Mouse (Mus musculus): ENCODE measurements at regions not wholly inside any gene's neighbourhood (a gene's known extent, or its start where the extent isn't known, plus 50 kb on each side); places are given as distances from the start of the nearest gene placed in this dataset.

DNA sequence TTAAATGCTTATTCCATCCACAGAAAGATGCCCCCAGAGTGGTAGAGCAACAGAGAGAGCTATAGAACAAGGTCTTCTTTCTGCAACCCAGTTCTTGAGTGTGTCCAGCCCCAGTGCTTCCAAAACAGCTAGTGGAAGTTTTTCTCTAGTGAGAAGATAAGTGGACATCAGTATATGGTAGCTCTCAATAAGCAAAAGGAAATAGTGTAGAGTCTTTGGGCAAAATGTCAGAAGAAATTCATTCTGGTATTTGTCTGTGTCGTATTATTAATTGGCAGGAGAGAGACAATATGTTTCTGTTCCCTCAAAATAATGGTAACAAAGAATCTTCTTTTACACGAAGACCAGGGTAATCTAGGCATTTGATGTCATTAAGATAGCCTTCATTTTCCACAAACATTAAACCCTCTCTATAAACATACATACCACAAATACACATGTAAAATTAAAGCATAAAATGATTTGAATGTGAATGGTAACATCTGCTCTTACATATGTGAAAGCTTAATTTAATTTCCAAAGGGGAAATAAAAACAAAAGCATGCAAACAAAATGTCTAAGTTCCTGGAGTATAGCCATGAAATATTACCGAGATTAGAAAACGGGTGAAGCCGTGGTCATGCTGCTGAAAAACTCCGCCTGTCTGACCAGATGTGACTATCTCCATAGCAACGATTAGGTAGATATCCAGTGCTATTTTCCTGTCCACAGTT, 342.1 kb upstream of the Thbs1 start:
- no peaks in the 10 kb centered on the region for H3K36me3 ChIP-seq (replicated peaks)
- H3K4me3 ChIP-seq (ENCODE audit: low read depth, low read length): no peak overlapping the region
- H3K4me1 ChIP-seq (ENCODE audit: insufficient read depth, low read depth, low read length): no peaks in the 10 kb centered on the region
- H3K9me3 ChIP-seq (replicated peaks): peaks cover 5% of the 10 kb centered on the region; the same call in 1 of the 2 replicates
- no peaks in the 10 kb centered on the region for H3K27me3 ChIP-seq (ENCODE audit: insufficient read depth, low read length)
- DNase-seq (ENCODE audit: low spot score) (no peak), ATAC-seq (ENCODE audit: extremely low read depth, insufficient number of reproducible peaks, low FRiP score, poor library complexity, severe bottlenecking) (no peak)
- TF ChIP-seq POLR2AphosphoS5 (IDR thresholded peaks at IDR 0.05; ENCODE audit: insufficient replicate concordance, low read depth, low read length) (no peak), GATA2 (IDR thresholded peaks at IDR 0.05; ENCODE audit: borderline replicate concordance, low read depth, low read length) (no peak), TAL1 (conservative IDR thresholded peaks at IDR 0.05; ENCODE audit: low read depth, low read length) (no peak), CTCF (IDR thresholded peaks at IDR 0.05; ENCODE audit: low read depth, low read length) (no peak), GATA1 (IDR thresholded peaks at IDR 0.05; ENCODE audit: borderline replicate concordance, low read length) (no peak)

DNA sequence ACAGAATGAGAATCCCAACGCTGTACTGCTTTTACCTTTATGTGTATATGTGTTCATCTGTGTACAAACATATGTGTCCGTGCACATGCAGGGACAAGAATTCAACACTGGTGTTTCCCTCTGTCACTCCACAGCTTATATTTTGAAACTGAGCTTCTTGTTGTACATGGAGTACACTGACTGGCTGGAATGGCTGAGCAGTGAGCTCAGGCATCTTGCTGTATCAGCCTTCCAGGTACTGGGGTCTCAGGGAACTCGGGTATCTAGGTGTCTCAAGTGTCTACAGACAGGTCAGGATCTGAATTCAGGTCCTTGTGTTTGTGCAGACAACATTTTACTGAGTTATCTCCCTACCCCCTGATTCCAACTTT, 341.6 kb upstream of the Thbs1 start:
- TF ChIP-seq POLR2AphosphoS5 (IDR thresholded peaks at IDR 0.05; ENCODE audit: insufficient replicate concordance, low read depth, low read length) (no peak), GATA2 (IDR thresholded peaks at IDR 0.05; ENCODE audit: borderline replicate concordance, low read depth, low read length) (no peak), TAL1 (conservative IDR thresholded peaks at IDR 0.05; ENCODE audit: low read depth, low read length) (no peak)
- no peaks in the 10 kb centered on the region for H3K27me3 ChIP-seq (ENCODE audit: insufficient read depth, low read length)
- peaks cover 5% of the 10 kb centered on the region; the same call in 1 of the 2 replicates for H3K9me3 ChIP-seq (replicated peaks)
- no peaks in the 10 kb centered on the region for H3K36me3 ChIP-seq (replicated peaks)
- DNase-seq (ENCODE audit: low spot score) (no peak), ATAC-seq (ENCODE audit: extremely low read depth, insufficient number of reproducible peaks, low FRiP score, poor library complexity, severe bottlenecking) (no peak)
- H3K4me1 ChIP-seq (ENCODE audit: insufficient read depth, low read depth, low read length): no peaks in the 10 kb centered on the region
- H3K4me3 ChIP-seq (ENCODE audit: low read depth, low read length): no peak overlapping the region

DNA sequence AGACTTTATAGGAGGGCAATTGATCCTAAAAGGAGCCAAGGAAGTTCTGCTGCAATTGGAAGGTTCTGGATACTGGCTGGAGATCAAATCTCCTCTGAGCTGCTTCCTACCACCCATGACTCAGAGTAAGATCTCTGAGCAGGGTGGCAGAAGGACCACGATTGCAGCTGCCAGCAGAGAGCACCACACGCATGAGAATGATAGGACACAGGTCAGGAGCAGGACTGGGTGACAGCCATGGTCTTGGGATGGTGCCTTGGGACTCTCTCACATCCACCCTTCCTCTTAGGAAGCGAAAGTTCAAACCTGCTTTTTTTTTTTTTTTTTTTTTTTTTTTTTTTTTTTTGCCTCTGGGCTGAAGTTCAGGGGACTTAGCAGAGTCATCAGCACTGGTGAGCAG, 331.4 kb upstream of the Thbs1 start:
- no peak for ATAC-seq (ENCODE audit: extremely low read depth, insufficient number of reproducible peaks, low FRiP score, poor library complexity, severe bottlenecking)
- H3K4me3 ChIP-seq (ENCODE audit: low read depth, low read length): no peak overlapping the region
- DNase-seq (ENCODE audit: low spot score): no peak
- no peaks in the 10 kb centered on the region for H3K27me3 ChIP-seq (ENCODE audit: insufficient read depth, low read length)
- peaks cover 26% of the 10 kb centered on the region for H3K9me3 ChIP-seq (replicated peaks)
- no peaks in the 10 kb centered on the region for H3K36me3 ChIP-seq (replicated peaks)
- TF ChIP-seq CTCF (IDR thresholded peaks at IDR 0.05; ENCODE audit: low read depth, low read length): no peak
- no peak for TF ChIP-seq GATA2 (IDR thresholded peaks at IDR 0.05; ENCODE audit: borderline replicate concordance, low read depth, low read length)
- TF ChIP-seq GATA1 (IDR thresholded peaks at IDR 0.05; ENCODE audit: borderline replicate concordance, low read length): no peak
- TF ChIP-seq POLR2AphosphoS5 (IDR thresholded peaks at IDR 0.05; ENCODE audit: insufficient replicate concordance, low read depth, low read length): no peak
- no peak for TF ChIP-seq TAL1 (conservative IDR thresholded peaks at IDR 0.05; ENCODE audit: low read depth, low read length)
- H3K4me1 ChIP-seq (ENCODE audit: insufficient read depth, low read depth, low read length): no peaks in the 10 kb centered on the region

DNA sequence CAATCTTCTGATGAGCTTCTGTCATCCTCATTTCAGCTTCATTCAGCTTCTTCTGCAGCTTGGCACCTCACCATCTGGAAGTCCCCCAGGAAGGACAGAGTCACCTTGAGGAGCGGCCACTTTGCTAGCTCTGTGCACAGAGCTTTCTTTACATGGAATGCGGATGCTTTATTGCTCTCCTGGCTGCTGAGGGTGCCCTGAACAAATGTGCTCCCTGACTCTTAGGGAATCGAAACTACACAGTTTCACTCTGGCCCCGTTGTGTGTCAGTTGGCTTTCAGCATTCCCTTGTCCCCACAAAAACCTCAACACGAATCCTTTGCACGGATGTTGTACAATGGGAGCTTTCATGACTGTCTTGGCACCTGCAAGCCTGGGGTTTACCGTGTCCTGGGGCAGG, 330.9 kb upstream of the Thbs1 start:
- ATAC-seq (ENCODE audit: extremely low read depth, insufficient number of reproducible peaks, low FRiP score, poor library complexity, severe bottlenecking) (no peak), DNase-seq (ENCODE audit: low spot score) (no peak)
- no peaks in the 10 kb centered on the region for H3K36me3 ChIP-seq (replicated peaks)
- no peaks in the 10 kb centered on the region for H3K27me3 ChIP-seq (ENCODE audit: insufficient read depth, low read length)
- H3K4me1 ChIP-seq (ENCODE audit: insufficient read depth, low read depth, low read length): no peaks in the 10 kb centered on the region
- TF ChIP-seq GATA1 (IDR thresholded peaks at IDR 0.05; ENCODE audit: borderline replicate concordance, low read length) (no peak), GATA2 (IDR thresholded peaks at IDR 0.05; ENCODE audit: borderline replicate concordance, low read depth, low read length) (no peak), POLR2AphosphoS5 (IDR thresholded peaks at IDR 0.05; ENCODE audit: insufficient replicate concordance, low read depth, low read length) (no peak)
- H3K9me3 ChIP-seq (replicated peaks): peaks cover 29% of the 10 kb centered on the region
- H3K4me3 ChIP-seq (ENCODE audit: low read depth, low read length): no peak overlapping the region

DNA sequence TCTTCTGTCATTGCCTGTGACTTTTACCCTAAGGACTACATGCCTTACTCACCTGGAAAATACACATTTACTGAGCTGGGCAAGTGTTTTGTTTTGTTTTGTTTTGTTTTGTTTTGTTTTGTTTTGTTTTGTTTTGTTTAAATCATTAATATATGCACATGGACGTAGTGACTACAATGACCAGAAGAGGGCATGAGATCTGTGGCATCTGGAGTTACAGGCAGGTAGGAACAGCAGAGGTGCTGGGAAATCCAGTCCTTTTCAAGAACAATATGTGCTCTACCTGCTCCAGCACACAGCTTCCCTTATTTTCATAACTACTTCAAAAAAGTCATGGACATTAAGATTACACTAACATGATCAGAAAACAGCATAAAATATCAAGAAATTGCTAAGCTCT, 324.4 kb upstream of the Thbs1 start:
- DNase-seq (ENCODE audit: low spot score): no peak
- ATAC-seq (ENCODE audit: extremely low read depth, insufficient number of reproducible peaks, low FRiP score, poor library complexity, severe bottlenecking): no peak
- TF ChIP-seq TAL1 (conservative IDR thresholded peaks at IDR 0.05; ENCODE audit: low read depth, low read length): no peak
- TF ChIP-seq CTCF (IDR thresholded peaks at IDR 0.05; ENCODE audit: low read depth, low read length): no peak
- TF ChIP-seq GATA2 (IDR thresholded peaks at IDR 0.05; ENCODE audit: borderline replicate concordance, low read depth, low read length): no peak
- TF ChIP-seq POLR2AphosphoS5 (IDR thresholded peaks at IDR 0.05; ENCODE audit: insufficient replicate concordance, low read depth, low read length): no peak
- no peak for TF ChIP-seq GATA1 (IDR thresholded peaks at IDR 0.05; ENCODE audit: borderline replicate concordance, low read length)
- H3K27me3 ChIP-seq (ENCODE audit: insufficient read depth, low read length): no peaks in the 10 kb centered on the region
- H3K36me3 ChIP-seq (replicated peaks): no peaks in the 10 kb centered on the region
- peaks cover 10% of the 10 kb centered on the region for H3K9me3 ChIP-seq (replicated peaks)
- H3K4me1 ChIP-seq (ENCODE audit: insufficient read depth, low read depth, low read length): no peaks in the 10 kb centered on the region
- no peak overlapping the region for H3K4me3 ChIP-seq (ENCODE audit: low read depth, low read length)

DNA sequence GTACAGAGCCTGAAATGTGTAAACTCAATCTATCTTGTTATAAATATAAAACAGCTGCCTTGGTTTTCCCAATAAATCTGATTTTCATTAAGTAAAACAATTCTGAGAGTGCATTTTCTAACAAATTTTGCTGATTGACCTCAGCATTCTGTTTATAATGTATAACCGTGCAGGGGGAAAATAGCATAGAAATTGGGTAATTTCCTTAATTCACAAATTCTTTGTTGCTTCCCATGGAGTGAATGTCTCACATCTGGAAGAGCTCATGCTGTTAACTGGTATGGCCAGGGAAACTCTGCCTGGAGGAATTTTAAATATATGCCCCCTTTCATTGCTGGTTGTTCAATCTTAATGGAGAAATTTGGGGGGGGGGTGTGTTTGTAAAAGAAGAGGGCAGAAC, 317.4 kb upstream of the Thbs1 start:
- no peaks in the 10 kb centered on the region for H3K4me1 ChIP-seq (ENCODE audit: insufficient read depth, low read depth, low read length)
- no peak for ATAC-seq (ENCODE audit: extremely low read depth, insufficient number of reproducible peaks, low FRiP score, poor library complexity, severe bottlenecking)
- TF ChIP-seq CTCF (IDR thresholded peaks at IDR 0.05; ENCODE audit: low read depth, low read length) (no peak), GATA1 (IDR thresholded peaks at IDR 0.05; ENCODE audit: borderline replicate concordance, low read length) (no peak), TAL1 (conservative IDR thresholded peaks at IDR 0.05; ENCODE audit: low read depth, low read length) (no peak), POLR2AphosphoS5 (IDR thresholded peaks at IDR 0.05; ENCODE audit: insufficient replicate concordance, low read depth, low read length) (no peak), GATA2 (IDR thresholded peaks at IDR 0.05; ENCODE audit: borderline replicate concordance, low read depth, low read length) (no peak)
- no peaks in the 10 kb centered on the region for H3K36me3 ChIP-seq (replicated peaks)
- no peak overlapping the region for H3K4me3 ChIP-seq (ENCODE audit: low read depth, low read length)
- H3K9me3 ChIP-seq (replicated peaks): peaks cover 11% of the 10 kb centered on the region; the same call in 1 of the 2 replicates
- no peaks in the 10 kb centered on the region for H3K27me3 ChIP-seq (ENCODE audit: insufficient read depth, low read length)
- DNase-seq (ENCODE audit: low spot score): no peak

All from G1E (cell line).